Mouse (Mus musculus) testis, adult 2 months (tissue): Measurements from ENCODE around the gene Vstm5. TPM values are rescaled to one million over a fixed set of nuclear protein-coding genes. Genes with fewer than 3 reads are reported as not detected.
A peak's percentile ranks its signal among the peaks of the same experiment; 100 is the strongest.

Experiments used
- H3K27ac ChIP-seq: fragments of 200-500 bp; 2 replicates; pipeline ENCODE4 v1.5.1; 2012; ENCODE audit warnings: low read depth, low read length; ENCODE audit not compliant: control insufficient read depth, insufficient read depth
- H3K27me3 ChIP-seq: fragments of 200-500 bp; 2 replicates; pipeline ENCODE4 v1.6.1; 2012; ENCODE audit warnings: mild to moderate bottlenecking, low read length, moderate library complexity; ENCODE audit not compliant: control insufficient read depth, insufficient read depth
- H3K36me3 ChIP-seq: fragments of 200-500 bp; 2 replicates; pipeline ENCODE4 v1.6.1; 2012; ENCODE audit warnings: mild to moderate bottlenecking, low read length; ENCODE audit not compliant: control insufficient read depth, insufficient read depth
- H3K4me1 ChIP-seq: fragments of 200-500 bp; 2 replicates; pipeline ENCODE4 v1.6.1; 2012; ENCODE audit warnings: low read length; ENCODE audit not compliant: control insufficient read depth, insufficient read depth
- H3K4me3 ChIP-seq: fragments of 200-500 bp; 2 replicates; pipeline ENCODE4 v1.5.1; 2012; ENCODE audit warnings: low read depth, mild to moderate bottlenecking, low read length, moderate library complexity, mixed read lengths; ENCODE audit not compliant: control insufficient read depth
- CTCF ChIP-seq: fragments of 200-500 bp; IDR thresholded peaks from 2 replicates; pipeline ENCODE4 v1.5.1; 2012; ENCODE audit warnings: low read depth, mild to moderate bottlenecking, inconsistent platforms, low read length, moderate library complexity; ENCODE audit not compliant: control insufficient read depth, insufficient read depth, insufficient replicate concordance
- POLR2A ChIP-seq: fragments of 200-500 bp; IDR thresholded peaks from 2 replicates; pipeline ENCODE4 v1.6.1; 2012; ENCODE audit warnings: low read depth, mild to moderate bottlenecking, inconsistent platforms, low read length, moderate library complexity; ENCODE audit not compliant: control insufficient read depth
- polyA plus RNA-seq: library from polyadenylated mRNA; depleted of rRNA; stranded (reverse); fragments of >200 nt; gene quantifications from 2 replicates; pipeline ENCODE4 v1.2.3, GENCODE M21; 2012

Vstm5 gene
- polyA plus RNA-seq, 1 experiment: 0.40 TPM

GRCm38 (mm10) chr9:15232445-15232844 lies 6.4 kb upstream of the Vstm5 start:
- no peak overlapping the region for H3K4me3 ChIP-seq
- TF ChIP-seq POLR2A (no peak), CTCF (peak; percentile 6; the same call in 1 of the 2 replicates)
- H3K27me3 ChIP-seq: no peaks in the 10 kb centered on the region
- H3K36me3 ChIP-seq: no peaks in the 10 kb centered on the region
- no peak overlapping the region for H3K27ac ChIP-seq
- H3K4me1 ChIP-seq: no peaks in the 10 kb centered on the region

- Histone ChIP-seq H3K4me3 (no peak overlapping the region), H3K36me3 (no peaks in the 10 kb centered on the region), H3K4me1 (peaks cover 3% of the 10 kb centered on the region), H3K27ac (no peak overlapping the region), H3K27me3 (no peaks in the 10 kb centered on the region)
- no peak for TF ChIP-seq POLR2A
- TF ChIP-seq CTCF: no peak
Observed at GRCm38 (mm10) chr9:15233604-15234003, 5.2 kb upstream of the Vstm5 start.

GRCm38 (mm10) chr9:15235986-15236385 lies 2.9 kb upstream of the Vstm5 start:
- Histone ChIP-seq H3K4me1 (peaks cover 12% of the 10 kb centered on the region), H3K4me3 (no peak overlapping the region), H3K27ac (no peak overlapping the region), H3K36me3 (no peaks in the 10 kb centered on the region), H3K27me3 (no peaks in the 10 kb centered on the region)
- TF ChIP-seq POLR2A: no peak
- TF ChIP-seq CTCF: no peak

- H3K27me3 ChIP-seq: no peaks in the 10 kb centered on the region
- no peak overlapping the region for H3K27ac ChIP-seq
- peaks cover 12% of the 10 kb centered on the region for H3K4me1 ChIP-seq
- no peak overlapping the region for H3K4me3 ChIP-seq
- H3K36me3 ChIP-seq: no peaks in the 10 kb centered on the region
- TF ChIP-seq CTCF (no peak), POLR2A (no peak)
Observed at GRCm38 (mm10) chr9:15237516-15238296, 1.1 kb upstream of the Vstm5 start.

GRCm38 (mm10) chr9:15238297-15238990 lies 401 bp upstream of the Vstm5 start:
- no peaks in the 10 kb centered on the region for H3K27me3 ChIP-seq
- H3K27ac ChIP-seq: no peak overlapping the region
- H3K36me3 ChIP-seq: no peaks in the 10 kb centered on the region
- H3K4me3 ChIP-seq: peak overlapping the region; percentile 63; the same call in 1 of the 2 replicates
- peaks cover 12% of the 10 kb centered on the region for H3K4me1 ChIP-seq
- TF ChIP-seq CTCF: 0 out of 2 replicates have a peak, but pooled peaks have one; percentile 3
- TF ChIP-seq POLR2A: no peak

- Histone ChIP-seq H3K4me1 (peaks cover 12% of the 10 kb centered on the region), H3K36me3 (no peaks in the 10 kb centered on the region), H3K27me3 (no peaks in the 10 kb centered on the region), H3K27ac (no peak overlapping the region), H3K4me3 (no peak overlapping the region)
- no peak for TF ChIP-seq POLR2A
- TF ChIP-seq CTCF: no peak
Observed at GRCm38 (mm10) chr9:15240006-15240405, 1.2 kb downstream of the Vstm5 start.

- Histone ChIP-seq H3K27me3 (no peaks in the 10 kb centered on the region), H3K4me1 (peaks cover 12% of the 10 kb centered on the region), H3K4me3 (no peak overlapping the region), H3K36me3 (no peaks in the 10 kb centered on the region), H3K27ac (no peak overlapping the region)
- TF ChIP-seq POLR2A (no peak), CTCF (no peak)
Observed at GRCm38 (mm10) chr9:15240863-15241595, 2.2 kb downstream of the Vstm5 start.
